Mouse (Mus musculus) lung, postnatal 25 days (tissue): ENCODE data around the gene Heyl.
"Not testable (repeated sequence)": the region's sequence is repeated elsewhere in the genome, so short reads cannot be mapped to it uniquely, and the experiment has no call there.

Experiments used
- DNase-seq: peaks from one replicate; pipeline ENCODE4 v3.0.0; 2022; ENCODE audit warnings: low spot score

Heyl gene

GRCm38 (mm10) chr4:123235835-123236430, 2.6 kb downstream of the Heyl start:
- no peak for DNase-seq

GRCm38 (mm10) chr4:123236431-123237031, 3.2 kb downstream of the Heyl start:
- DNase-seq = peak; percentile 51

- DNase-seq = peak; percentile 61
Observed at GRCm38 (mm10) chr4:123237386-123238266, 4.3 kb downstream of the Heyl start.

GRCm38 (mm10) chr4:123239361-123240203, 6.2 kb downstream of the Heyl start:
- peak; percentile 24 for DNase-seq

GRCm38 (mm10) chr4:123246221-123246620, 12.9 kb downstream of the Heyl start:
- DNase-seq = no peak

GRCm38 (mm10) chr4:123246651-123247050, 13.3 kb downstream of the Heyl start:
- DNase-seq = no peak

GRCm38 (mm10) chr4:123247147-123247880, 14.0 kb downstream of the Heyl start:
- DNase-seq = peak; percentile 67

GRCm38 (mm10) chr4:123248971-123249567, 15.7 kb downstream of the Heyl start:
- DNase-seq = peak; percentile 52

- no peak for DNase-seq
Observed at GRCm38 (mm10) chr4:123252214-123252613, 18.9 kb downstream of the Heyl start.

- DNase-seq = peak; percentile 64
Observed at GRCm38 (mm10) chr4:123254617-123255016, 21.3 kb downstream of the Heyl start.

- DNase-seq = no peak
Observed at GRCm38 (mm10) chr4:123260071-123260746, 26.9 kb downstream of the Heyl start.

GRCm38 (mm10) chr4:123261721-123262401, 28.5 kb downstream of the Heyl start, which contains the start of gene Pabpc4:
TSS of gene Pabpc4 (plus strand) at chr4:123262351.
- no peak for DNase-seq

- no peak for DNase-seq
Observed at GRCm38 (mm10) chr4:123271063-123271462, 37.7 kb downstream of the Heyl start.

- no peak for DNase-seq
Observed at GRCm38 (mm10) chr4:123280117-123280516, 46.8 kb downstream of the Heyl start.

GRCm38 (mm10) chr4:123282500-123282899, 49.1 kb downstream of the Heyl start:
- peak; percentile 92 for DNase-seq

GRCm38 (mm10) chr4:123282915-123283674, 49.7 kb downstream of the Heyl start:
- peak; percentile 13 for DNase-seq

- DNase-seq = not testable (repeated sequence)
Observed at GRCm38 (mm10) chr4:123283675-123284064, 50.3 kb downstream of the Heyl start.

GRCm38 (mm10) chr4:123284731-123285624, 51.6 kb downstream of the Heyl start:
- no peak for DNase-seq
